Mouse (Mus musculus): ENCODE results near the gene Rap1gap2.

Rap1gap2 gene

DNA sequence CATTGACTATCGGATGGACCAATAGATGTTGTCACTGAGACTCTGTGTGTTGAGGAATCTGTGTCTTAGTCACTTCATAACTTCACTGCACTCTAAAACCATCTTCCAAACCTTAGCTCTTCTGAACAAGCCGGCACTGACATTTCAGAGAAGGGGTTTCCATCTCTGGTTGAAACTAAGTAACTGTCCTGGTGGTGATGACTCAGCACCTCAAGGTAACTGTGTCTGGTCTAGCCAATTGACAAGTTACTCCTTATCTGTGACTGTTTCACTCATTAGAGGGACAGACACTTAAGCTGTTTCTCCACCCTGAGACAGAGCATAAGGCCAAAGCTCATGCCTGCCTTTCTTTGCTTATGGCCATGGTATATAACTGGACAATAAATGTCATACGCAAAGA lies 114.1 kb downstream of the Rap1gap2 start:
- no peak for DNase-seq

DNA sequence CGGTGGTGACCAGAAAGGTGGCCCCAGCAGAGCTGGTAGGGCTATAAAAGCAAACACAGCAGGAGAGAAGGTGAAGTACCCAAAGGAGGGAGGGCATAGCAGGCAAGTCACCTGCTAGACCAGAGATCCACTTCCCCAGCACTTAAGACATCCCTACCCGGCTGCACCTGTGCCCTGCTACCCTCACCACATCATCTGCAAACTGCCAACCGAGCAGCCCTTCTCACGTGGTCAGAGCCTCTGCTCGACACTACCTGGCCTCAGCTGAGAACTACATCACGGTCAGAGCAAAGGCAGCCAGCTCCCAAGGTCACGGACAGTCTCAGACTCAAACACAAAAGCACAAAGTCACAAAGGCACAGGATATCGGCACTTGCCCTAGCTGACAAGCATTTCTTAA lies 116.8 kb downstream of the Rap1gap2 start:
- no peak for DNase-seq

DNA sequence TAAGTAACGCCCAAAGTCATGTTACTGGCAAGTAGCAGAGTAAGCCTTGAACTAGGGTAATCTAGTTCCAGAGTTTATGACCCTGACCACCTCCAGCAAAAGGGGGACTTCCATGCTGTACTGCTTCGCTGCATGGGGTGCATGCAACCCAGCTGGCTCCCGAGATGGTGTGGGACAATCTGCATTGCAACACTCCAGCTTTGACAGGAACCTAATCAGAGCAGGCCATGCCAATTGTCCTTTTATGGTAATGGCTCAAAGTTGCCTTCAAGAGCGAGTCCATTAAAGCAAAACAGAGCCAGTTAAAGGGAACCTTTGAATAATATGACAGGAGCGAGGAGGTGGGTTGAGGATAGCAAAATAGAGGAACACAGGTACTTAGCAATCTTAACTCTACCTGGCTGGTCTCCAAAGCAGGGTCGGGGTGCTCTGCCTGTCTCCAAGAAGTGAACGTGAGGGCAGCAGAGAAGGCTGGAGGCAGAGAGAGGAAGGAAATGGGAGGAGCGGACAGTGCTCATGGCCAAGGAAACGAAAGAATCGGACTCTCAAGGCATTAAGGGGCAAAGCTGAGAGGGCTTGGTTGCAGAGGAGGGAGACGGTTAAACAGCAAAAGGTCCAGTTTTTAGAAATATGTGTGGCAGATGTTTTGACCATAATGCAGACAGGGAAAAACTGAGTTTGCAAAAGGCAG lies 117.4 kb downstream of the Rap1gap2 start:
- DNase-seq: no peak

DNA sequence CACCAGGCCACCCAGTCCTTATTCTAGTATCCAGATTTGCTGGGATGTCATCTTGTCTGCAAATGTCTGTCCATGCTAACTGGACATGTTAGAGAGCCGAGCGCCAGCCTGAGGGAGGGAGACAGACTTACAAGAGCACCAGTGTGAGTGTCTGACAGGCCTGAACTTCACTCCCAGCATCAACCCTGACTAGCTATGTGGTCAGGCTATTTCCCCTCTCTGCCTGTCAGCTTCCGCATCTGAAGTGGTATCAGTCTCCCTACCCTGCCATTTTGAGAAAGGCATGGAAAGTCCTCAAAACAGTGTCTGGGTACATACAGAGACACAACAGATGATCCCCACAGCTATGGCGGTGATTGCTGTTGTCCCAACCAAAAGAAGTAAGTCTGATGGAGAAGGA lies 119.6 kb downstream of the Rap1gap2 start:
- no peak for DNase-seq

DNA sequence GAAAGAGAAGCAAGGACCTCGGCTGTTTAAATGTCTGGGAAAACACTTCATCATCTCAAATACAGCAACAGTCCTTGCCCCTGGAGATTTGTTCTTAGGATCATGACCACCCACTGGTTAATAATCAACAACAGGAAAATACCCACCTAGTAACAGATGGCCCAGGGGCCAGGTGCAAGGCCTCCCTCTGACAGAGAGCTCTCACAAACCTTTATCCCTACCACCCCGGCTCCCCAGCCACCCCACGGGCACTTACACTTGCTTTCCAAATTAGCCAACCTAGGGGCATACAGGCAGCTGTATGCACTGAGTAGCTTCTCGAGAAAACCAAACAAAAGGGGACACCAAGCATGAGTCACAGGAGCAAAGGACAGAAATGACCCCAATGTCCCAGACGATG lies 121.5 kb downstream of the Rap1gap2 start:
- no peak for DNase-seq

- DNase-seq: no peak
Observed at GRCm38 (mm10) chr11:74487952-74488351, 122.8 kb downstream of the Rap1gap2 start.

DNA sequence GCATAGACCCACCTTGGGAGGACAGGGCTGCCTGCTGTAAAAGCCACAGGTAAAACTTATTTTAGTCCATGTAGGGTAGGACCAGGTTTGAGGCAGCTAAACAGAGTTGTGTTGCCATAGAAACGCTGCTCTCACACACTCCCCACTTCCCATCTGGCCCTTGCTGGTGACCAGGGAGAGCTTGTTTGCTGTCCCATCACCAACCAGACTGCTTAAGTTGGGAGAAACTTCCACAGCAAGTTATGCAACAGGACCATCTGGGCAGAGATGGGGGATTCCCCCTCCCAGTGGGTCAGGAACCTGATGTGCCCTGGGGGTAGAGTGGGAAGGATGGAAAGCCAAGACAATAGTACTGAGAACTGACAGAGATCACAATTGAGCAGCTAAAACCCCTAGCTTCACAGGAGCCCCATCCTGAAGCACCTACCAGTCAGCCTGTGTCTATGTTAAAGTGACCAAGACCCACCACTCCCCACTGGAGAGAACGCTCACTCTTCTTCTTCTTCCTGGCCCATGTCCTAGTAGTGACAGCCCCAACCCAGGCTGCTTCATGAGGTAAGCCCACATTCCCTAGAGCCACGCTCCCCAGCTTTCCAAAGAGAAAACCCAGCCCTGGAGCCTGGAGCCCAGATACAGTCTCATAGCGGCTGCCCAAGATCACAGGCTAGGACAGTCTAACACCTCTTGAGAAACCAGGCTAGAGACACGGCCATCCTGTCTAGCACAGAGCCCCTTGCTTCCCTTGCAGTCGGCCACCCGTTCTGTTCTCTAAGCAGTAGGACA lies 125.1 kb downstream of the Rap1gap2 start:
- DNase-seq: no peak

DNA sequence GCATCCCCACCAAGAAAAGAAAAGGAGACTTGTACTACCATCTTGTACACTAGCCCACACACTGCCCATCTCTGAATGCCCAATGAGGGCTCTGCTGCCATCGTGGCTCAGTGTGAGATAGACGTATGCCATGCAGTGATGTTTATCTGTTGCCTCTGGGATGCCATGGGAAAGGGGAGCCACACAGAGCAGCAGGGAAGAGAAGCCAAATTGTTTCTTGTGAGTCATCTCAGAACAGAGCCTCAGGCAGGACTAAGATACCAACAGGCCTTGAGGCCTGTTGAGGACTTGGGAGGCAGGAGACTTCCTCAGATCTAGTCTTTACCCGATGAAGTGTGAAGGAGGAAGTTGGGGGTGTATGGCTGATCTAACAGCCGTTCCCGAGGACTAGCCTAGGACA lies 126.8 kb downstream of the Rap1gap2 start:
- no peak for DNase-seq

DNA sequence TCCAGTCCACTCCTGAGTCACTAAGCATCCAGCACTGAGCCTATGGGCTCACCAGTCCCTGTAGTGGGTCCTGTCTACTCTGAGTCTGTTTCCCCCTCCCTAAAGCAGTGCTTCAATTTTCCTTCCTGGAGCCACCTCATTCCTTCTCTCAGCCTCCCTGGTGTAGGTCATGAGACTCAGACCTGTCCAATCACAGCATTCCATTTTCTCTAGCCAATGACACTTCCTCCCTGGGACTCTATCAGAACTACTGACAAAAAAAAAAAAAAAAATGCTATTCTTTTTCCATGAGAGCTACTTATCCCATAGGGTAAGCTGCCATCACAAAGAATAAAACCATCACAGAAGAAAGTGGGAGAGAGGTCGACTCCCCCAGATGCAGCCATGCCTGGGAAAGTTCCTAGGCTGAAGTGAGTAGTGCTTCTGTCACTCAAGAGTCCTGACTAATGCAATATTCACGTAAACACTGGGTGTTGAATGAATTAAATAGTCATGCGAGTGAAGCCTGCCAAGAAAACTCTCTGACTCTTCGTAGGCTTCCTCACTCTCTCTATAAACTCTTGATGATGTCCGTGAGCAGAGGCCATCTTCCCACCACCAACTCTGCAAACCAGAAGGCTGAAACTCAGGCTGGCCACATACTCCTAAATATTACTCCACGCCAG lies 127.4 kb downstream of the Rap1gap2 start:
- DNase-seq: no peak

DNA sequence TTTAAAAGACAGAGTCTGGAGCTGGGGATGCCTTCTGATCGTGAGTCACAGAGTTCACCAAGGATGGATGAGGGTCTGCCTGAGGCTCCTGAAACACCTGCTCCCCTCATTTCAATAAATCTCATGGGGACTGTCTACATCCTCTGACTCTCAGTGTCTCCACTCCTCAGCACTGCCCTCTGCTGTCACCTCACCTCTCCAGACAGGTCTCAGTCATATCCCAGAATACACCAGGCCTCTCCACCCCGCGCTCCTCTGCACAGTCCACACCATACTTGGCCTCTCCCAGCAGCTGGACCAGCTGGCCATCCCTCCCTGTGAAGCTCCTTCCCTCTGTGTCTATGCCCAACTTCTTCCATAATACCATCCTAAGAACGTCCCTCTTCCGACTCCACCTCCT lies 128.9 kb downstream of the Rap1gap2 start:
- DNase-seq: peak; percentile 14

GRCm38 (mm10) chr11:74479715-74480289 lies 130.9 kb downstream of the Rap1gap2 start:
- DNase-seq: no peak

DNA sequence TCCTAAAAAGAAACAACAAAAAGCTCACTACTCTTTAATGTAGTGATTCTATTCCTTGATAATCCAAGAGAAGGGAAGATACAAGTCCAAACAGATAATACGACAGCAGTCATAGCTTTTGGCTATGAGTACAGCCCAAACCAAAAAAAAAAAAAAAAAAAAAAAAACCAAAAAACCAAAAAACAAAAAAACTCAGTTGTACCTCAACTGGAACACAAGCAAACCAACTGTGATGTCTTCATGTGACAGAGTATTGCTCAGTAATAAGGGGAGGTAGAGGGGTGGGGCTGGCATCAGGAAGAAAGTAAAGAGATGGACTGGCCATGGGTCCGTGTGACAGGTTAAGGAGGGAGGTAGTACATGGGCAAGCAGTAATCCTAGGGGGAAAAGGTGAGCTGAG lies 131.8 kb downstream of the Rap1gap2 start:
- DNase-seq: no peak

GRCm38 (mm10) chr11:74472671-74473070 lies 138.0 kb downstream of the Rap1gap2 start:
- no peak for DNase-seq

DNA sequence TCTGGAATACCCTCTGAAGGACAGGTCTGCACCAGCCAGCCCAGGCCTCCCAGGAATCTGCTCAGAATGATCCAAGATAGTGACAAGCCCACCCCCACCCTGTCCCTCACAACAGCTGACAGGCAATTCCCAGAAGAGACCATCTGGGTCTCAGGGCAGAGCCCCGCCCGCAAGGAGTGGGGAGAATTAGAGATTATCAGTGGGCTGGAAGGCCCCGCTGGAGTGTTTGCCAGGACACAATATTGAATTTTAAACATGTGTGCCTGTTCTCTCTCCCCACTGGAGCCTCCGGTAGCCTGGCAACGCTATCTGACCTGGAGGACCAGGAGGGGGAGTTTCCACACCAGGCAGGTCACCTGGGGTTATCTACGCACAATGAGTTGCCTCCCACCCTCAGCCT lies 142.5 kb downstream of the Rap1gap2 start:
- DNase-seq: no peak

DNA sequence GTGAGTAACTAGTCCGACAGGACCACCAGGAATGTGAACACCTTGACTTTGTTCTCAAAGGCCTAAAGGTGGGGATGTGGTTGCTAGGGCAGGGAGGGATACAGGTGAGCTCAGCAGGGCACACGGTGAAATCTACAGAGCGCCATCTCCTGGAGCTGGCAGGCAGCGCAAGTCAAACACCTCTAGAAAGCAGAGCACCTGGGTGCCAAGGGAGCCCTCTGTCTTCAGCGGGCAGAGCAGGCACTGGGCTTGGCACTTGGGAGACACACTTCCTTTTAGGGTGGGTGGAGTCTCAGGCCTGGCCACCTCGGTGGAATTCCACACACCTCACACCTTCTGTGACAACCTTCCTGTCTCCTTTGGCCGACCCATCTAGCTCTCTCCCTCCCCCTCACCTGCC lies 145.0 kb downstream of the Rap1gap2 start:
- peak; percentile 14 for DNase-seq

DNA sequence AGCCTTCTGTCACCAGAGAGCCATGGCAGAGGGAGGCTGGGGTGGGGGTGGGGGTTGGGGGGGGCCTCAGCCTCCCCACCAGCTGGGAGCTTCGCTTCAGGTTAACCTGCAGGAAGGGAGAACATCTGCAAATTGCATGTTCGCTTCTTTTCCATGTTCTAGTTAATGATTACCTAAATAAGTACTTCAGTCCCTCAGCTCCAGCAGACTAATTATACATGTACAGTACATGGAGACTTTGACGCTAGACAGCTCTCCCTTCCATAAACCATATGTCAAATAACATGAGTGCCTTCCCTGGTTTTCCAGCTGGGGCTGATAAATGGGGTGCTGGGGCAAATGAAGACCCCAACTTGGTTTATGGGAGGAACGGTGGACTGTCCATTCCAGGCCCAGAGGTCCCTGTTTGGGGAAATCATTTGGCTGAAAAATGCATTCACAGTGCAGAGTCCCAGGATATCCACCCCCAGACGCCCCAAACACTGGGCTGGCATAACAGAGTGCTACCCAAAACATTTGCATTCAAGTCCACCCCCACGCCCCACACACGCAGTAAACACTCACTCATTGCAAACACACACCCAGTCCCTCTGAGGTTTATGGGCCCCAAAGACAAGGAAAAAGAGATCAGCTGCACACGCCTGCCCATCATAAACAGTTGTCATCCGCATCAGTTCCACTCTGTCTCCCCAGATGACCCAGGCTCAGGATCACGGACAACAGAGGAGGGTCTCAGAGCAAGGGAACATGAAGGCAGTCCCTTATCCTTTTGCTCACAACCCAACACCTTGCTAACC lies 146.3 kb downstream of the Rap1gap2 start:
- DNase-seq: no peak

DNA sequence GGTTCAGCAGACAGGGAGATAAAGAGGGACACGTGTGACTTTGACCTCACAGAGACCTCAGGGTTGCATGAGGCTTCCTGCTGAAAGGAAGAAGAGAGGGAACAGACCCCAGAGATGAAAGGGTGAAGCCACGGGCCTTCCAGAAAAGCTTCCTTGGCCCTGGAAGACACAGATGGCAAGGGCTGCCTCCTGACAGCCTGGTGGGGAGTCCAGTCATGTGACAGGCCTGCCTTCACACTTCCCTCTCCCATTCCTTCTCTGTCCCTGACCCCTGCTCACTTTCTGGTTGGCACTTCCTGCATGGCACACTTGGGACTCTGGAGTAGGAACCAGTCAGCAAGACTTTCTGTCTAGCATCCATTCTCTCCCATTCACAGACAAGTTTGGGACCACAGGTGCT lies 148.1 kb downstream of the Rap1gap2 start:
- DNase-seq: no peak

DNA sequence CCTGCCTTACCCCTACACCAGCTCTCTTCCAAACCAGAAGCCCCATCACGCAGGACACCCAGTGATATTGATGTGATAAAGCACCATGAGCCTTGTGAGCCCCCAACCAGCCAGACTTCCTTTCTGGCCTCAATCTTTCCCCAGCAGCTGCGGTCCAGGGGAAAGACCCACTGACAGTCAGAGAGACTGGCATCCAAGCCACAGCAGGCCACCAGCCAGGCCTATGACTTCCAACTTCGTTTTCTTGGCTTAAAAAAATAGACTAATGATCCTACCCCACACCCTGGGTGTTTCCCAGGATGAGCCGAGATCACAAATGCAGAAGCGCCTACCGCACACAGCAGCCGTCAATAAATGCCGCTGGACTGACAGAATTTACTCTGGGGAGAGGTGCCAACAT lies 151.1 kb downstream of the Rap1gap2 start:
- DNase-seq: no peak

DNA sequence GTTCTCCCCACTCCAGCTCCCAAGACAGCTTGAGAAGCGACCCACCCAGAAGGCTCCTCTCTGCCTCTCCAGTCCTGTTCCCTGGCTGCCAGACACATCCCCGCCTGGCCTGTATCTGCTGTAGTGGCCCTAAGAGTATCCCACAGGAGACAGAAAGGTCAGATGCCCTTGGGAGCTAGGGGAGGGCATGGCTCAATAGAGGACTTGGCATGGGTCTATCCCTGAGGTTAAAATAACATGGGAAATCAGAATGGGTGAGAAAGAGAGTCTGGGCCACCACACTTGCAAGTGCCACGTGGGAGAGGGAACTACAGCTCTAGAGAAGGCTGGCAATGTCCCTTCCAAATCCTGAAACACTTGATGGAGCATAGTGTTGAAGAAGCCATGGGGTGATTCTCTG lies 152.3 kb downstream of the Rap1gap2 start:
- DNase-seq: no peak

DNA sequence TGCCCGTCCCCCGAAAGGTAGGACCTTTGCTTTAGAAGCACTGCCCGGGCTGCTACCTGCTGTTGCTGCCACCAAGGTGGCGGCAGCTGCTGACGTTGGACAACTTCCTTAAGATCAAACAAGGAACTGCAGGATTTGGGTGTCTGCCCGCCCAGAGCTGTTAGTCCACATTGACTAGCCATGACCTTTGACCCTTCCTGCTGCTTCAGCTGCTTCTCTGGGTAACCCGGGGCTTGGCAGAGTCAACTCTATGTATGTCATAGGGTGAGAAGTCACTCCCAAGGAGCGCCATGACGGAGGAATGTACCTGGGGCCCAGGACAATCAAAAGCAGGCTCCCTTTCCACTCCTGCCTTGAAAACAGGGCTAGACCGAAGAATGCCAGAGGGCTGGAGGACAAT lies 153.5 kb downstream of the Rap1gap2 start:
- no peak for DNase-seq

DNA sequence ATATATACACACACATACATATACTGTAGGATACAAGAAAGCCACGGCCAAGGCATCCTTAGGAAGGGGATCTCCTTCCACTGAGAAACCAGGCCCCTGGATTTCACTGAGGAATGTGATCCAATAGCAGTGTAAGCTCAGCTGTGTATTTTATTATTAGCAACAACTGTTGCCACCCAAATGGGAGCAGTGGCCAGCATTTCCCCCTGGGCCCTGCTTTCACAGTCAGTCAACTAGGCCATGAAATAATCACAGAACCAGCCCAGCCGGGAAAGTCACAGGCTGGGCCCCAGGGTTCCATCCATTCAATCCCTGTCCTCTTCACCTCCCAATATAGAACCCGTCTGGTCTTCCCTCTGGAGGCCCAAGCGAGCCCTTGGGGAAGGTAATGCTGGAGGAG lies 162.2 kb downstream of the Rap1gap2 start:
- DNase-seq: no peak

DNA sequence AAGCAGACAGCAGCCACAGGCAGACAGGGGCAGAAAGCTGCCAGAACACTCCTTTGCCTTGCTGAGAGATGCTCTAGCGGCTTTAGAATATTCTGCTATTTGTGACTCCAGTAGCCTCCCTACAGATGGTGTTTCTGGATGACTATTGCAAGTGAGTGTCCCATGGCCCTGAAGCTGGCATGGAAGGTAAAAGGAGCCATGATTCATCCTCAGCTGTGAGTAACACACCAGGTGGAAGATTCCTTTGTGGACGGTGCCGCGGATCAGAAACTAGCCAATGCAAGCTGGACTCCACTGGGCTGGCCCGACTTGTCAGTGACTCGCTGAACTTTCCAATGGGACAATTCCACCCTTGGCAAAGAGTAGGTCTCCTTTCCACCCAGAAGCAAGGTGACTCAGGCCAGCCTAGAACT lies 162.7 kb downstream of the Rap1gap2 start:
- DNase-seq: no peak

DNA sequence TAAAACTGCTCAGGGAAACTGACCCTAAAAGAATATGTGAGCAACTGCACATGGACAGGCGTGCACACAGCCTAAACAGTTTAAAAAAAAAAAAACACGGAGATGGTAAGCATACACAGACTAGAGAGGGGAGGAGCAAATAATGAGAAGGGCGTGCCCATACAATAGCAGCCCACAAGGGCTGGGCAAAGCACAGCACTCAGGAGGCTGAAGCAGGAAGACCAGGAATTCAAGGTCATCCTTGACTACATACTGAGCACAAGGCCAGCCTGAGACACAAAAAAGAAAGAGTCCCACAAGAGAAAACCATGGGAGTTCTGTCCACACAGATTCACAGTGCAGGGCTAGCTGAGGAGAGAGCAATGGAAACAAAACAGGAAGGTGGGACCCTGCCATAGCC lies 165.1 kb downstream of the Rap1gap2 start:
- DNase-seq: no peak
